Mouse (Mus musculus): ENCODE data around the gene Sorcs2. TPM values are rescaled to one million over a fixed set of nuclear protein-coding genes. Genes with fewer than 3 reads are reported as not detected.
A peak's percentile ranks its signal among the peaks of the same experiment; 100 is the strongest.

Sorcs2 gene
- polyA plus RNA-seq, 1 experiment = 19.3 TPM

DNA sequence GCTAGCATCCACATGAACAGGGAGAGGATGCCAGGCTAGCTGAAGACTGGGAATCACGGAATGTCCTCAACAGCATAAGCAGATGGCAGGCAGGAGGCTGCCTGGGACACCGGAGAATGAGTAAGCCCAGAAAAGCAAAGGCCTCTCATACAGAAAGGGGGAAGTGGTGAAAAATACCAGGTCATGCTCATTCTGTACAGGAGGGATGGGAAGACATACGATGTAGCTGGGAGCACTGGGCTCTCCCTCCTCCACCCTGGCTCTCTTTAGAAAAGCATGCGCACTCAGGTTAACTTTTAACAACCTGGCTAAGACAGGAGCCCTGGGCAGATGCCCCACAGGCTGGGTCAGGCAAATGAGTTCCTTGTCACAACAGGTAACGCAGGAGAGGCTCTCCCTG is 28.5 kb upstream of the Sorcs2 start:
- 71% methylated on average over 5 of the region's 5 CpGs for WGBS
- TF ChIP-seq CTCF (IDR thresholded peaks at IDR 0.05; ENCODE audit: insufficient read depth, low read length) (no peak), POLR2A (IDR thresholded peaks at IDR 0.05; ENCODE audit: borderline replicate concordance, extremely low read depth, low read depth, low read length) (no peak)
- Histone ChIP-seq H3K4me1 (ENCODE audit: control insufficient read depth, insufficient read depth, low read length) (no peaks in the 10 kb centered on the region), H3K4me3 (replicated peaks; ENCODE audit: extremely low read depth, low read depth, low read length) (no peak overlapping the region)
- DNase-seq = no peak

GRCm38 (mm10) chr5:36424676-36425075 is 26.7 kb upstream of the Sorcs2 start:
- TF ChIP-seq POLR2A (IDR thresholded peaks at IDR 0.05; ENCODE audit: borderline replicate concordance, extremely low read depth, low read depth, low read length) = no peak
- no peak for TF ChIP-seq CTCF (IDR thresholded peaks at IDR 0.05; ENCODE audit: insufficient read depth, low read length)
- DNase-seq = no peak
- Histone ChIP-seq H3K4me3 (replicated peaks; ENCODE audit: extremely low read depth, low read depth, low read length) (no peak overlapping the region), H3K4me1 (ENCODE audit: control insufficient read depth, insufficient read depth, low read length) (no peaks in the 10 kb centered on the region)

DNA sequence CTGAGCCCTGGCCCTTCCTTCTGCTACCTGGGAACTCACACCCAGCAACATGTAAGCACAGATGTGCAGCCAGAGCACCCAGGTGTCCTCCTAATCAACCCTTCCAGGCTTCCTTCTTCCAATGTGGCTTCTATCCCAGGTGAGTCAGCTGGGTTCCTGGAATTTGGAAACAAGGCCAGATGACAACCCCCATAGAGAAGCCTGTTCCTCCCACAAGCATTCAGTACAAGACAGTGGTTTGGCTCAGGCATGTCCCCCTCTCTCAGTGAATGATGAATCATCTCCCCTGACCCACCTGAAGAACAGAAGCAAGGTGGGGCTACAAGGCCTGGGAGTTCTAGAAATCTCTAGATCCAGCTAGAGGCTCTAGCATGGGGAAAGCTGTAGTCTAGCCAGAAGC is 24.8 kb upstream of the Sorcs2 start:
- DNase-seq = no peak
- no peak for TF ChIP-seq CTCF (IDR thresholded peaks at IDR 0.05; ENCODE audit: insufficient read depth, low read length)
- TF ChIP-seq POLR2A (IDR thresholded peaks at IDR 0.05; ENCODE audit: borderline replicate concordance, extremely low read depth, low read depth, low read length) = no peak
- Histone ChIP-seq H3K4me1 (ENCODE audit: control insufficient read depth, insufficient read depth, low read length) (no peaks in the 10 kb centered on the region), H3K4me3 (replicated peaks; ENCODE audit: extremely low read depth, low read depth, low read length) (no peak overlapping the region)

GRCm38 (mm10) chr5:36419861-36420260 is 21.9 kb upstream of the Sorcs2 start:
- WGBS = 64% methylated on average over 3 of the region's 3 CpGs

GRCm38 (mm10) chr5:36414712-36415331 is 16.9 kb upstream of the Sorcs2 start:
- Histone ChIP-seq H3K4me1 (ENCODE audit: control insufficient read depth, insufficient read depth, low read length) (no peaks in the 10 kb centered on the region), H3K4me3 (replicated peaks; ENCODE audit: extremely low read depth, low read depth, low read length) (no peak overlapping the region)
- WGBS = 47% methylated on average over 6 of the region's 6 CpGs
- TF ChIP-seq POLR2A (IDR thresholded peaks at IDR 0.05; ENCODE audit: borderline replicate concordance, extremely low read depth, low read depth, low read length) (no peak), CTCF (IDR thresholded peaks at IDR 0.05; ENCODE audit: insufficient read depth, low read length) (no peak)
- DNase-seq = no peak

More at GRCm38 (mm10) chr5:36419861-36420260, 21.9 kb upstream of the Sorcs2 start:
- no peaks in the 10 kb centered on the region for H3K4me1 ChIP-seq (ENCODE audit: control insufficient read depth, insufficient read depth, low read length)
- H3K4me3 ChIP-seq (replicated peaks; ENCODE audit: extremely low read depth, low read depth, low read length) = no peak overlapping the region
- no peak for TF ChIP-seq POLR2A (IDR thresholded peaks at IDR 0.05; ENCODE audit: borderline replicate concordance, extremely low read depth, low read depth, low read length)
- TF ChIP-seq CTCF (IDR thresholded peaks at IDR 0.05; ENCODE audit: insufficient read depth, low read length) = no peak
- no peak for DNase-seq

DNA sequence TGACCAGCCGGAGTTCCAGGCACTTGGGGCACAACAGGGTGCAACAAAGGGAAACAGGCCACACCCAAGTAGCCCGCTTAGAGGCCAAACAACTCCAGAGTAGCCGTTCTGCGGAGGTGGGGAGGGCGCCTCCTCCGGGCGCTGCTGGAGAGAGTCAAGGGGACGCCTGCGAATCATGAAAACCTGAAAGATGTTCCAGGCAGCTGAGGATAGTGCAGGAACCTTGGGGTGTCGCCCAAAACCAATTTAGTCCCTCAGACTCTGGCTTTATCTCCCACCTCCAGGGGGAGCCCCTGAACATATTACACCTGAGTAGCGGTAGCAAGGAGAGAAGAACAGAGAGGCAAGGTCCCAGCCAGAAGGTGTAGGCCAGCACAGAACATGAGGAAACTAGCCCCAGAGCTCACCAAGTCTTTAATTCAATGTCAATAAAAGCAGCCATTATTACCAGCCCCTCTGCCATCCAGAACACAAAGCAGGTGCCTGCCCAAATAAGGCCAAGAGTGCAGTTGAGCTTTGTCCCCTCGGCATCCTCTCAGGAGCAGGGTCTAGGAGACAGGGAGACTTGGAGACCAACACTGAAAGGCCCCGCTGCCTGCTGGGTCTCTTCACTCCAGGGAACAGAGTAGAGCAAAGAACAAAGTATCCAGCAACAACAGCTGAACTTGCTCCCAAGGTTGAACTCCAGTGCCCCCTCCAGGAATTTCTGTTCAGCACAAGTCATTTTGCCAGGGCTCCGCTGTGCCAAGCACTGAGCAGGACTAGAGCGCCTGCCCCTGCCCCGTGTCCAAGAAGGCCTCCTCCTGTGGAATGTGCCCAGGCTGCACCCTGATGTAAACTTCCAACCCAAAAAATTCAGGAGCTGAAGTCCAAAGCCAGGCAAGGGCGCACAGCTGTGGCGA is 775 bp upstream of the Sorcs2 start:
- peak; percentile 66 for DNase-seq
- H3K4me1 ChIP-seq (ENCODE audit: control insufficient read depth, insufficient read depth, low read length) = no peaks in the 10 kb centered on the region
- TF ChIP-seq CTCF (IDR thresholded peaks at IDR 0.05; ENCODE audit: insufficient read depth, low read length) = peak; percentile 49
- TF ChIP-seq POLR2A (IDR thresholded peaks at IDR 0.05; ENCODE audit: borderline replicate concordance, extremely low read depth, low read depth, low read length) = no peak
- 12% methylated on average over 18 of the region's 18 CpGs for WGBS
- no peak overlapping the region for H3K4me3 ChIP-seq (replicated peaks; ENCODE audit: extremely low read depth, low read depth, low read length)

DNA sequence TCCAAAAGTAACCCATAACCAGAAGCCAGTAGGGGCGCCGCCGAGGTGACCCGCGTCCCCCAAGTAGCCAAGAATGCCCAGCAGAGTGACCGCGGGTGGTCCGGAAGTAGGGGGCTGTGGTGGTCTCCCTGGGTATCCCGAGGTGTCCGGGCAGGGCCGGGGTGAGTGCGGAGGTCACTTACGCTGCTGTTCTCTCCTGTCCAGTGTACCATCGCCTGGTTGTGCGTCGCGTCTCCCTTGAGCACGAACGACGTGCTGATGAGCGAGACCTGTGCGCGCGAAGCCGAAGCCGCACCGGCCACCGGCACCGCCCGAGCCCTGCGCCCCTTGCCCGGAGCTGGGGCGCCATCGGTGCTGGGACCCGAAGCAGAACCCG is 567 bp downstream of the Sorcs2 start:
- H3K4me3 ChIP-seq (replicated peaks; ENCODE audit: extremely low read depth, low read depth, low read length) = peak overlapping the region; percentile 63
- DNase-seq = no peak
- 1% methylated on average over 36 of the region's 36 CpGs for WGBS
- no peaks in the 10 kb centered on the region for H3K4me1 ChIP-seq (ENCODE audit: control insufficient read depth, insufficient read depth, low read length)
- TF ChIP-seq CTCF (IDR thresholded peaks at IDR 0.05; ENCODE audit: insufficient read depth, low read length) (no peak), POLR2A (IDR thresholded peaks at IDR 0.05; ENCODE audit: borderline replicate concordance, extremely low read depth, low read depth, low read length) (no peak)

DNA sequence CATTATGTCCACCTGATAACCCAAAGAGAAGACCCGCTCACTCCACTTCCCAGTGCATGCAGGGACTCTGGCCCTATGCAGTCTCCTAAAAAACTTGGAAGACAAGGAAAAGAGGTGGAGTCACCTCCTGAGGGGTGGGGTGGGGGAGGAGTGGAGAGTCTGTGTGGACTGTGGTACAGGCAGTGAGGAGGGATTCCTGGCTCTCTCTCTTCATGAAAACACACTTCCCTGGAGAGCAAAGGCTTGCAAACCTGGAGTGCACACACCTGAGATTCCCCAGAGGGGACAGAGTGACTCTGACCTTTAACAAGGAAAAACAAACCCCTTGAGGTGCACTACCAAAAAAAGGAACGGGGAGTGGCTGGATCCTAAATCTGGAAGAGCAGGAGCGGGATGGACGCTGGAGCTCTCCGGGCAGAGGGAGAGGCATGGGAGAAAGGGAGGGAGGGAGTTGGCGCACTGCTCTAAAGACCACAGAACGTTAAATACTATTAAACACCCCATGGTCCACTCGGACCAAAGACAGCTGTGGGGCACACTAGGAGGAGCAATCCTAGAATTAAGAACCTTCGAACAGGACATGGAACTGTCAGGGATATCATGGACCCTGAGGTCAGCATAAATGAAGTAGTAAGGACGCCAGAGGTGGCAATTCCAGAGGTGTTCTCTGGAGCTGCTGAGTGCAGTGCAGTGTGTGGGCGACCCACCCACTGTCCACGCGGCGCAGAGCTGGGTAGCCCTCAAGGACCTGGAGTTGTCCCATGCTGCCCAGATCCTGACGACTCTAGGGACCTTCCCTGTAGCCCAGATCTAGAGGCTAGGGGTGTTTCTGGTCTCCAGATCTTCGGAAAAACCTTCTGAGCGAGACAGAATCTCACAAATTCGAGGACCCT is 1.2 kb downstream of the Sorcs2 start:
- Histone ChIP-seq H3K4me3 (replicated peaks; ENCODE audit: extremely low read depth, low read depth, low read length) (peak overlapping the region; percentile 12), H3K4me1 (ENCODE audit: control insufficient read depth, insufficient read depth, low read length) (no peaks in the 10 kb centered on the region)
- DNase-seq = peak; percentile 43
- TF ChIP-seq POLR2A (IDR thresholded peaks at IDR 0.05; ENCODE audit: borderline replicate concordance, extremely low read depth, low read depth, low read length) = no peak
- TF ChIP-seq CTCF (IDR thresholded peaks at IDR 0.05; ENCODE audit: insufficient read depth, low read length) = no peak
- WGBS = 5% methylated on average over 18 of the region's 18 CpGs

- Histone ChIP-seq H3K4me1 (ENCODE audit: control insufficient read depth, insufficient read depth, low read length) (no peaks in the 10 kb centered on the region), H3K4me3 (replicated peaks; ENCODE audit: extremely low read depth, low read depth, low read length) (no peak overlapping the region)
- peak; percentile 77 for DNase-seq
- WGBS = 52% methylated on average over 3 of the region's 3 CpGs
- TF ChIP-seq POLR2A (IDR thresholded peaks at IDR 0.05; ENCODE audit: borderline replicate concordance, extremely low read depth, low read depth, low read length) (no peak), CTCF (IDR thresholded peaks at IDR 0.05; ENCODE audit: insufficient read depth, low read length) (peak; percentile 69)
These were observed 1.9 kb downstream of the Sorcs2 start for GRCm38 (mm10) chr5:36396011-36396410.

Data from lung, adult 2 months (tissue).